Mouse (Mus musculus) megakaryocyte-erythroid progenitor cell, adult 5-6 weeks (primary cell): Measurements from ENCODE around the gene Elp4. TPM values are rescaled to one million over a fixed set of nuclear protein-coding genes. Genes with fewer than 3 reads are reported as not detected.

Experiments used
- ATAC-seq: replicated peaks from 2 replicates; pipeline ENCODE4 v1.8.0; 2016; ENCODE audit warnings: mild to moderate bottlenecking, inconsistent platforms; ENCODE audit not compliant: severe bottlenecking, poor library complexity, low FRiP score, low TSS enrichment
- total RNA-seq, 2 experiments: library from RNA; stranded (forward) in 1 of 2; stranded (reverse) in 1 of 2; fragments of 200-1000, 215-1000 nt in 1 of 2; fragments of >200 nt in 1 of 2; fragmentation: Nextera tagmentation in 1 of 2; gene quantifications; 2 replicates each; pipeline ENCODE4 v1.2.3; 2014 to 2017

The Elp4 gene
- total RNA-seq (2014; fragmentation: Nextera tagmentation) = 21.5 and 41.7 TPM in 2 replicates
- 20.7 and 30.3 TPM in 2 replicates for total RNA-seq (2017)

DNA sequence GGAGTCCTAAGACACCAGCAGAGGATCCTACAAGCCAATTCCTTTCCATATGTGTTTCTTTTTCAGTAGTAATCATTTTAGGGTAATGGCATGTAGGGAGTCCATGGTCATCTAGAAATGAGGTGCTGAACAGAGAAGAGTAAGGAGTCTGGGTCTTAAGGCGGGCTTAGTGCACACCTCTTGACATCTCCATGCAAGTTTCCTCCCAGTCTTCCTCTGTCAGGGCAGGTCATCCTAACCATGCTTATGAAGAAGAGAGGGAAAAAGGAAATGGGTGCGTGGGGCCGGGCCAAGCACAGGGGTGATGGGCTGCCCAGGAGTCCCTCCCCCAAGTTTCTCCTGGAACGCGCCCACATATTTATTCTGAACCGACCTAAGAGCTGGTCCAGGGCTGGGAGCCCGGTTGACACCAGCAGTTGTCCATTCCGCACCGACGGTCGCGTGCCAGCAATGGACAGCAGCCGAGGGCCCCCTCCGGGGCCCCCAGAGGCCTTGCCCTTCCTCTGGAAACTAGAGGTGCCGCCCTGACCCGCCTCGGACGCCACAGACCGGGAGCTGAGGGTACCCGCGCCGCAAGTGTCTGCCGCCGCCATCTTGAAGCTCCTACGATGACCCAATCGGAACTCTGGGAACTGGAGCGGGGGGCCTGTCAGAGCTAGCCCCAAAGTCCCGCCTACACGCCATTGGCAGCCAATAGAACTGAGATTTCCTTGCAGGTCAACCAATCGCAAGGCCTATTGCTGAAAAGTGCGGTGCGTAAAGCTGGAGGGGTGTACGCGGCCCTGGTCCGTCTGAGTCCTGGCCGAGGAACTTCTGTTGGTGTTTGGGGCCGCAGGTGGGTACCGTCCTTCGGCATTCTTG lies at the start of gene Elp4, which contains the start of gene Immp1l:
Gene Elp4 (minus strand): TSS at position 669 of the 861 bp plus-strand sequence.
Gene Immp1l (plus strand): TSS at position 743 of the 861 bp plus-strand sequence.
- peak; percentile 99 for ATAC-seq

GRCm38 (mm10) chr2:105953862-105954261 lies 49.5 kb upstream of the Elp4 start:
- peak; percentile 52; the same call in 1 of the 2 replicates for ATAC-seq

- no peak for ATAC-seq
Measured at GRCm38 (mm10) chr2:105951350-105951940, 47.1 kb upstream of the Elp4 start.

GRCm38 (mm10) chr2:105950131-105950530 lies 45.8 kb upstream of the Elp4 start:
- ATAC-seq = no peak

GRCm38 (mm10) chr2:105917623-105918346 lies 13.4 kb upstream of the Elp4 start:
- no peak for ATAC-seq

DNA sequence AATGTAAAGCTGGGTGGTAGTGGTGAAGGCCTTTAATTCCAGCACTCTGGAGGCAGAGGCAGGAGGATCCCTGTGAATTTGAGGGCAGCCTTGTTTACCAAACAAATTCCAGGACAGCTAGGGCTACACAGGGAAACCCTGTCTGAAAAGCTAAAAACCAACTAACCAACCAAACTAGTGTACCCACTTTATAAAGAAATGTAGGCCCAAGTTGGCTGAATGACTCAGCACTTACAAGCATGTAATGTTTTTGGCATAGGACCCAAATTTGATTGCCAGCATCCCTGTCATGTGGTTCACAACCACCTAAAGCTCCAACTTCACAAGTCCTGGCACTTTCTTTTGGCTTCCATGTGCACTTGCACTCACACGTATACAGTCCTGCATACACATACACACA lies 12.3 kb upstream of the Elp4 start:
- peak; percentile 52; the same call in 1 of the 2 replicates for ATAC-seq

DNA sequence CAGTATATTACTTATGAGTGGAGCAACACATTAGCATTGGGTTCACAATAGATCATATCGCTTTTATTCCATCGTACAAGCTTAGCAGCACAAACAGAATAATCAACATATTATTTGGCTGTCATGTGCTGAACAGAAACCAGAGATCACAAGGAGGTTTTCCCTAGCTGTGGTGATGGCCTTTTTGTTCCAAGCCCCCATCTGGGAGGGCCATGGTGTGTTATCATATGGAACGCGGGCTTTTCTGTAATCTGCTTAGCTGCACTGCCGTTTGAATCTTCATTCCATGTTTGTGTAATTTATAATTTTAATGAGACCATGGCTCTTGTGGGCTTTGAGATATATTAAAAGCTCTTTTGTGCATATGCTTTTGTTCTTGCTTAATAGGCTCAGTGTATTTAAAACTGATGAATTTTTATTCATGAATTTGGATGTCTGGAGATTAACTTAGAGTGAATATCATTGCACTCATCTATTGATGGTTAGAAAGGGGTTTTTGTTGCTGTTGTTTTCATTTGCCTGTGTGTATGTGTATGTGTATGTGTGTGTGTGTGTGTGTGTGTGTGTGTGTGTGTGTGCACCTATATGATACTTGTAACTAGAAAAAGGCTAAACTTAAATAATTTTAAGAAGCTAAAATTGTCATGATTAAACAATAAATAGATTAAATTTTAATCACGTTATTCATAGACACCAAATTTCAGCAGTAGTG lies 9.4 kb upstream of the Elp4 start:
- no peak for ATAC-seq

GRCm38 (mm10) chr2:105910611-105911010 lies 6.2 kb upstream of the Elp4 start:
- ATAC-seq = no peak; the same call in 1 of the 2 replicates

DNA sequence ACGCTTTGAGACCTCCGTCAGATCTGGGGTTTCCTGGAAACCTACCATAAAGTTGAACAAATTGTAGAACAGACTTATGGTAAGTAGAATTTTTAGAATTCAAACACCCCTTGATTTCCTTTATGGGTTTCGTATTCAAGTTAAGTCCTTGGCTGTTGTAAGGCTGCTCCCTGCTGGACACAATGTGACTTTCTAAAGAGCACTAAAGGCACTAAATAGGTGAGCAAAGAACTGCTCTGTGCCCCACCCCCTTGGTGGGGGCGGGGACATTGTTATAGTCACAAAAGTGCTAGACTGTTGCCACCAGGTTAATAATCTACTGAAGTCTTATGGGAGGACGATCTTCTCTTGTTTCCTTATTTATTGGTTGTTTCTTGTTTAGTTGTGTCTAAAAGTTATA lies 4.0 kb upstream of the Elp4 start:
- ATAC-seq = peak; percentile 45

DNA sequence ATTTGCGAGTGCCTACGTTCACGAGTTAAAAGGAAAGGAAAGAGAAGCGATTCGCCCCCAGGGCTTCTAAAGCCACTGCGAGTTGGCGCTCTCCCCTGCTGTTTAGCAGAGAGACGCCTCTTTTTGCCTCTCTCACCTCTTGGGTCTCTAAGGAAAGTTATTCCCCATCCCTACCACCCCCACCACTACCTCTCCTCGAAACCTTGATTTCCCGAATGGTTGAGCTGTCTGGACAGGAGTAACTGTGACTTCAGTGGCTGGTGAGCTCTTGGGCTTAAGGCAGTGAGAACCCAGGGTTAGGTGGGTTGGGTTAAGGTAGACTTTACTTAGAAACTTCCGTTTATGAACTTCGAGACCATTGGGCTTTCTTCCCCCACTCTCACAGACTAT lies 388 bp upstream of the Elp4 start:
- peak; percentile 53 for ATAC-seq

DNA sequence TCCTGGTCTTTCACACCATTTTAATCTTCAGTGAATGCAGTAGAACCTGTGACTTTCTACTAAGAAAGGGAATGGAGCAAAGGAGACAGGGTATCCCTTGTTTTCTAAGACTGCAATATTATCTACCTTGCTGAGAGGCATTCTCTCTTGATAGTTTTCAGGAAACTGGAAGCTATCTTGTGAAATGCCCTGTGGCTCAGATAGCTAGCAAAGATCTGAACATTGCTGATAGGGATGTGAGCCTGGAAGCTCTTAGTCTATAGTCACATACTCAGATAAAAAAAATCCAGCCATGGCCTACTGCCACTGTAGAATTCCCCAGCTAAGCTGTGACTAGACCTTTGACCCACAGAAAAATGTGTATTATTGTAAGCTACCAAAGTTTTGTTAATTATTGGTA lies 13.5 kb downstream of the Elp4 start:
- peak; percentile 52; the same call in 1 of the 2 replicates for ATAC-seq

DNA sequence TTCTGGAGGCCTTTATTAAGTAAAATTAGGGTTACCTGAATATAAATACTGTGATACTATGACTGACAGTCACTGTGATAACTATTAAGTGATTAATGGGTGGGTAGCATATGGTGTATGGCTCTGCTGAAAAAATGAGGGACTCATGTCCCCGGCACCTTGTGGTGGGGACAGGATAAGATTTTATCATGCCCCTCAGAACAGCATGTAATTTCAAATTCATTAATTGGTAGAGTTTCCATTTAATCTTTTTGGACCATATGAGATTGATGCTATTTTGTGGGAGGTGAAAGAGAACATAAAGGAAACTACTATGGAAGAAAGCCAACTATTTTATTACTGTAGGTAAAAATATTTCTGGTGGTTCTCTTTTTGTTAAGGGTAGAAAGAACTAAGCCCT lies 31.0 kb downstream of the Elp4 start:
- ATAC-seq = no peak; the same call in 1 of the 2 replicates

GRCm38 (mm10) chr2:105854740-105855139 lies 49.6 kb downstream of the Elp4 start:
- no peak for ATAC-seq

DNA sequence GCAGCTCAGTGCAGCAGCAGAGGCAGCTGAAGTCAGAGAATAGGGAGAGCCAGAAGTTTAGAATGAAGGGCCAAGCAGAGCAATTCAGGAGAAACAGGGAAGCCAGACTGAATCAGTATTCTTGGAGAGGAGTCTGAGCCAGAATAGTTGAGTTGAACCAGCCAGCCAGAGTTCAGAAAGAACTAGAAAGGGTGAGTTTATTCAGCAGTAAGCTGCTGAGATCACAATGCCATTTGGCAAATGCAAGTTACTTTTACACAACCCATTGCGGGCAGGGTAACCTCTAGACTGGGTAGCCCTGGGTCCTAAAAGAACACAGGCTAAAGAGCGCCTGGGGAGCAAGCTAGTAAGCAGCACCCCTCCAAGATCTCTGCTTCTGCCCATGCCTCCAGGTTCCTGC lies 51.4 kb downstream of the Elp4 start:
- no peak for ATAC-seq

DNA sequence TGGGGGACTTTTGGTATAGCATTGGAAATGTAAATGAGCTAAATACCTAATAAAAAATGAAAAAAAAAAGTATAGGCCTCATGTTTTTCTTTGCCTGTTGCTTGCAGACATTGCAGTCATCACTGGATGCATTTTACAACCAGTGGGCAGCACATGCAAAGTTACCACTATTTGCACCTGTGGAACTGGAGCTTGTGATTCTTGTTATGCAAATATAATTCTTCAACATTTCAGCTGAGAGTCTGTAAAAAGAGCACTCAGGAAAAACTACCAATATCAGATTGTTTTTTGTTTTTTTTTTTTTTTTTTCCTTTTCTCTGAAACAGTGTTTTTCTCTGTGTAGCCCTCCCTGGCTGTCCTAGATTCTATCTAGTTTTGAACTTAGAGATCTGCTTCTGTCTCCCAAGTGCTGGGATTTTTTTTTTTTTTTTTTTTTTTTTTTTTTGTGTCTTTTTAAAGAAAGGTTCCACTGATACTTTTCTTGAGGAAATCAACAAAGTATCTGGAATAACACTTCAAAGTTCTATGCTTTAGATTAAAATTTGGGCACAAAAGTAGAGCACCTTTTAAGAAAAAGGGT lies 52.6 kb downstream of the Elp4 start:
- ATAC-seq = no peak

GRCm38 (mm10) chr2:105843151-105843550 lies 61.2 kb downstream of the Elp4 start:
- no peak for ATAC-seq

- peak; percentile 86 for ATAC-seq
Measured at GRCm38 (mm10) chr2:105817965-105818364, 86.4 kb downstream of the Elp4 start.

DNA sequence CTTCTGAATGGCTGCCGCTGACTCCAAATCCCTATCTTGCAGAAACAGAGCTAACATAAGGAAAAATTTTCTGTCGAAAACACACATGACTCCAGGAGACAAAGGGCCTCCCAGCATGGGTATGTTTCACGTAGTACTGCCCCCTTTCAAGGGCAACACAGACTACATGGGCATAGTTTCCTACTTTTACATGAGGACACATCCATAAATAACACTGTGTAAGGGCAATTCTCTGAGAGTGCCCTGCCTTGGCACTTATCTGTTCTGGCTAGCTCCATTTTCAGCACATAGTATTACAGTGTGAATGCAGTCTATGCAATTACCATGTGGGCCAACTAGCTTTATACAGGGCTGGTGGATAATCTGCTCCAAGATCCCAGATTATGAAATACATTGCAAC lies 89.2 kb downstream of the Elp4 start:
- ATAC-seq = no peak

GRCm38 (mm10) chr2:105813041-105813440 lies 91.3 kb downstream of the Elp4 start:
- no peak for ATAC-seq
